Mouse (Mus musculus): Measurements from ENCODE around the gene Rbms2.

Rbms2 gene

DNA sequence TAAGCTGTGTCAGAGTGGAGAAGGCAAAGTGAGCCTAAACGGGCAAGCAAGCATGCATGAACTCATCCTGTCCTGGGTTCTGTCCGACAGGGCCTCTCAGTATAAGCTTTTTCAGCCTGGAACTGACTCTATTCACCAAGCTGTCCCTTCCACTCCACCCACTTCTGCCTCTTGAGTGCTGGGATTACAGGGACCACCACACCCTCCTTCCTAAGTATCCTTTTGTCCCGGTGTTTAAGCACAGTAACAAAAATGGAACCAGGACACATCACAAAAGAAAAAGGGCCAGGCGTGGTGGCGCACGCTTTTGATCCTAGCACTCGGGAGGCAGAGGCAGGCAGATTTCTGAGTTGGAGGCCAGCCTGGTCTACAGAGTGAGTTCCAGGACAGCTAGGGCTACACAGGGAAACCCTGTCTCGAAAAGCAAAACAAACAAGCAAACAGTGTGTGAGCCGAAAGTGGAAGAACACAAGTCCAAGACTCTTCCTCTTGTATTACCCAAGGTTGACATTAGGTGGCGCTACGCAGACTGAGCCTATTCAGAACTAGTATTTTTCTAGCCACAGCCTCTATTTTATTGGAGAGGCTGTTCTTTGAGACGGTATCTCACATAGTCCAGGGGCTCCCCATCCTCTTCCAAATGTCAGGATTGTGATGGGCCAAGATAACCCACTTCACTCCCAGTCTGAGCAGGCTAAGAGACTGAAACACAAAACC lies 39.7 kb downstream of the Rbms2 start:
- DNase-seq (ENCODE audit: low spot score): no peak

- no peak for DNase-seq (ENCODE audit: low spot score)
Measured at GRCm38 (mm10) chr10:128135374-128135773, 44.7 kb downstream of the Rbms2 start.

DNA sequence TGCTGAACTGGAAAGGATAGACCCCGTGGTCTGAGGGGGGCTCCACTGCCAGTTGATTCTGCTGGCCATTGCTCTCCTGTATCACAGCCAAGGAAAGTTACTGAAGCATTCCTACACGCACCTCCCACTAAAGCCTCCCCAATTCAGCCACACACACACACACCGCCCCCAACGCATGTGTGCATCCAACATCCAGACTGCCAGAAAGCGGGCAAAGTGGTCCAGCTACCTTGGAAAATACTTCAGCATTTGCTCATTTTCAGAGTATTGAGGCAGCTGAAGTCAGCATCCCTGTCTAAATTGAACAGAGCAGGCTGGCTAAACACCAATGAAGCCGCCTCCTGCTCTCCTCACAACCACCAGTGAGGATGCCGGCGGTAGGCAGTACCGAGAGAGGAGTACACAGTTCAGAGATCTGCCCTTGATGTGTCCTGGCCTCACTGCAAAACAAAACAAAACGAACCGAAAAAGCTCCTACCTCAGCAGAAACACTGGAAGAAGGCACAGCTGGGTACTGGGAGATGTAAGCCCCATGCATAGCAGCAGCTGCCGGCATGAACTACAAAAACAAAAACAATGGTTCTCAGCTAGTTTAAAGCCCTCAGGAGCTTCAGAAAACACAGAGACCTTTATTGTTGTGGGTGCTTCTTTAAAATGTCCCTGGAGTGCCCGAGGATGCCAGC lies 46.3 kb downstream of the Rbms2 start:
- DNase-seq (ENCODE audit: low spot score): peak; percentile 38

DNA sequence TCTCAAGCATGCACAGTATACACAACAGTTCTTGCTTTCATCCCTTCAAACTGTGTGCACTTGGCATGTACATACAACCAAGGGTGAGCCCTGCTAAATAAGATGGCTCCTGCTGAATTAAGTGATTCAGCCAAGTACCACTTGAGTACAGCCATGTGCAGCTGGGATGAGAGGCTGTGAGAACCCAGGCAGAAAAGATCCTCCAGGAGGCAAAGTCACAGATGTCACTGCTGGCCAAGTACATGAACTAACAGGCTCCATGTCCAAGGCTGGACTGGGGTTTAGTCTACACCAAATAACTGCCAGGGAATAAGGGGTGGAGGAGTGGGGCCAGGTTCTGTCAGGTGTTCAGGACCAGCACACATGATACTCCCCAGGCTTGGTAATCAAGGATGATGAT lies 48.3 kb downstream of the Rbms2 start:
- DNase-seq (ENCODE audit: low spot score): no peak

DNA sequence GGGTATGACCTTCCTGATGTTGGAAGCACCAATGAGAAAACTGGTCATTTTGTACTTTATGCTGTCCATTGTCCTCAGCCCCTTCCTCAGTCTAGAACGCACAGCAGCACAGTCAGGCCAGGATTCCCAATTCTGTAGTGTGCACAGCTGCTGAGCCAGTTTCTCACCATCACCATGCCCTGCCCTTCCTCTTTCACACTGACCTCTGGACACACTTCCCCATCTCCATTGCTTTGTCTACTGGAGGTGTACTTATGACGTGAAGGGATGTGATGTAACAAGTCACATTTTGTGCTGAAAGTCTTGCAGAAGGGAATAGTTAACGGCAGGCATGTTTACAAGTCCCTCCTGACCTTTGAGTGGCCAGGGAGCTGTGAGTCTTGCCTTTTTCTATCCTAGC lies 48.8 kb downstream of the Rbms2 start:
- DNase-seq (ENCODE audit: low spot score): no peak

- no peak for DNase-seq (ENCODE audit: low spot score)
Measured at GRCm38 (mm10) chr10:128128143-128128542, 52.0 kb downstream of the Rbms2 start.

DNA sequence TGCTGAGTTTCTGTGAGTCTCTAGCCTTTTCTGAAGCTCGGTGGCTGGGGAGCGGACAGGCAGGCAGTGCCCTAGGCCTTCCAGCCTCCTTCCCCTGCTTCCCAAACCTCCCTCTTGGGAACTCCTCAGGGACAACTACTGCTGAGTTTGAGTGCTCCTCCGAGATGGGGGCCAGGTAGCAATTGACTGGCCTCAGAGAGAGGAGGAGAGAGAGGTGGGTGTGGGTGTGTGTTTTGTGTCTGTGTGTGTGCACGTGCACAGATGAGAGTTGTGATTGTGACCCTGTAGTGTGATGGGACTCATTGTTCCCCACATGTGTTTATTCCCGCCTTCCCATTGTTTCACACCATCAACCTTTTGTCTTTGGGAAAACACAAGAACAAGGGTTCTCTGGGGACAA lies 52.6 kb downstream of the Rbms2 start:
- DNase-seq (ENCODE audit: low spot score): no peak

- DNase-seq (ENCODE audit: low spot score): no peak
Measured at GRCm38 (mm10) chr10:128125951-128126350, 54.1 kb downstream of the Rbms2 start.

DNA sequence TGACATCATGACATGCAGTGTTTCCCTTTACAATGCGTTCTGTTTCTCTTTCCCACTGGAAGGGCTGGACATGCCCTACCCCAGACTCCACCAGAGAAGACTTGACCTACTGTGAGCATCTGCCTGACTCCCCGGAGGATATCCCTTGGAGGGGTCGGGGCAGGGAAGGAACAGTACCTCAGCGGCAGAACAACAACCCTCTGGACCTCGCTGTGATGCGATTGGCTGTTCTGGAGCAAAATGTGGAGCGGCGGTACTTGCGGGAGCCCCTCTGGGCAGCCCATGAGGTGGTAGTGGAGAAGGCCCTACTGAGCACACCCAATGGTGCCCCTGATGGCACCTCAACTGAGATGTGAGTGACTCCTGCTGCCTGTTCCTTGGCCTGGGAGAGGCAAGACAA lies 55.3 kb downstream of the Rbms2 start:
- DNase-seq (ENCODE audit: low spot score): no peak

DNA sequence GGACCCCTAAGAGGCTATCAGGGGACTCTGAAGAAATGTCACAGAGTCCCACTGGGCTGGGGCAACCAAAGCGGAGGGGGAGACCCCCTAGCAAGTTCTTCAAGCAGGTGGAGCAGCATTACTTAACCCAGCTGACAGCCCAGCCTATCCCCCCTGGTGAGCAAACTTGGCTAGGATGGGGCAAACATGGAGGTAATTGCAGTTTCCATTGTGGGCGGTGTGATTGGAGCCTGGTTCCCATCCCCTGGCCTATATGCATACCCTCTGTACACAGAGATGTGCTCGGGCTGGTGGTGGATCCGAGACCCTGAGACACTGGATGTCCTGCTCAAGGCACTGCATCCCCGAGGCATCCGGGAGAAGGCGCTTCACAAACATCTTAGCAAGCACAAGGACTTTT lies 56.3 kb downstream of the Rbms2 start:
- no peak for DNase-seq (ENCODE audit: low spot score)

DNA sequence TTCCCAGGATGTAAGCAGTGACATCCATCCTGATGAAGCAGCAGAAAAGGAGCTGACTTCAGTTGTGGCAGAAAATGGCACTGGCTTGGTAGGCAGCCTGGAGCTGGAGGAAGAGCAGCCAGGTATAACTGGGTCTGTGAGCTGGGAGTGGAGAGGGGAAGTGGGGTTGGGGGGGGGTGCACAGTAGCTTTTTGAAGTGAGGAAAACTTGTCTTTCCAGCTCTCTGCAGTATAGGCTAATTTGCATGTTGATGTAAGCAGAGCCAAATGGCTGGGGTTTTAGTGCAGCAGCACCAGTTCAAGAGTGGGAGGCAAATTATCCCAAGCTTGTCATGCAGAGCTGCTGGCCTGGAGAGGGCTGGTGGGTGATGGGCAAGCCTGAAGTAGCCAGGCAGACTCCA lies 68.9 kb downstream of the Rbms2 start:
- no peak for DNase-seq (ENCODE audit: low spot score)

DNA sequence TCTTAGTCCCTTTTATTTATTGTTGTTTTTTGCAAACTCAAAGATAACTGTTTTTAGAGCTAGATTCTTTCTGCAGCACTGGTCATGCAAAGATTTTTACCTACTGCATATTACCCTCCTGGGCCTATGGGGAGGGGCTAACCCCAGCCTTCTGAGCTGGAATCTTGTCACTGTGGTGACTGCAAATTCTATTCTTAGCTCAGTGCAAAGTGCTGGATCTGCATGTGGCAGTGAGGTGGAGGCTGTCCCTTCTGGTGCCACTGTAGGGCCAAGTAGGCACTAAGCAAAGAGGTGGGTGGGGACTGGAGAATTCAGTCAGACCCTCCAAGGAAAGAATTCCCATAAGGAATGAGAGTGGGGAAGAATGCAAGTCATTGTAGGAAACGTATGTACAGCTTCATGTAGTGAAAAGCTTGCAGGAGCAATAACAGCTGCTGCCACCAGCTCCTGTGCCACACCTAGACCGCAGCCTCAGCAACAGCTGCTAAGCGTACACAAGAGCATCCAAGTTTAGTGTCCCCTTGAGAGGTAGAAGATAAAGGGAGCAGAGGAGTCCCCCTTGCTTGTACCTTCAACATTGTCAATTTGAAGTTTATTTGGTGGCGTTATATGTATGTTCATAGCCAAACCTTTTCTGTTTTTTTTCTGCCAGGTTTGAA lies 69.9 kb downstream of the Rbms2 start:
- DNase-seq (ENCODE audit: low spot score): no peak

- DNase-seq (ENCODE audit: low spot score): no peak
Measured at GRCm38 (mm10) chr10:128097587-128097971, 82.5 kb downstream of the Rbms2 start.

DNA sequence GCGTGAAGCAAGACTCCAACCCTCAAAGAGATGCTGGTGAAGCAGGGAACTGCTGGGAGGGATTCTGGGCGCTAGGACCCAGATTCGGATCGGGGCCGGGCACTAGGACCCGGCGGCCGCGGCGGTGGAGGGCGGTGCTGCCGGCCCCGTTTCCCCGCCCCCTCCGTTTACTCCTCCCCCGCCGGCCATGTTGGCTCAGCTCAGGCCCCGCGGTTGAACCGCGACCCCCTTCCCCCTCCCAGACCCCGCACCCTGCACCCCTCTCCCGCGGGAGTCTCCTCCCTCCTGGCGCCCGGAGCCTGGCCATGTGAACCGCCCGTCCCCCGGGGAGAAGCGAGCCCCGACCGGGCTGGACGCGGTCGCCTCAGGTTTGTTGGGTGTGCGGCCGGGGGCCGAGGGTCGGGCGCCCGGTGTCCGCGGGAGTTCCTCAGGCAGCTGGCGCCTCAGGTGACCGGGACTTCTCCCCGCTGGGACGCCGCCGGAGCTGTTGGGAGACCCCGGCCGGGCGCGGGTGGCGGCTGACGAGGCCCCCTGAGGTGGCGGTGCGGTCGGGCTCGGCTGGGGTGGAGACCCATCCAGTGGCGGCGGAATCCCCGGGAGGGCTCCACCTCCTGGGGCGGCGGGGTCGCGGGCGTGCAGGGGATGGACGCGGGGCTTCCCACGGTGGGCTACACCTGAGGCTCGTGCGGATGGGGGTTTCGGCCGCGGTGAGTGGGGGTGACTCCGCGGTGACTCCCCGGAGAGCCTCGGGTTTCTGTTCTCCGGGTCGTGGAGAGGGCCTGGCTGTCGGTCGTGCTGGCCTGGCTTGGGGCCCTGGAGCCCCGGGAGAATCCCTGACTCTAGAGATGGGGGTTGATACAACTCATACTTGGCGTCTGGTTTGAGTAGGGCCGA lies 83.2 kb downstream of the Rbms2 start:
- no peak for DNase-seq (ENCODE audit: low spot score)

GRCm38 (mm10) chr10:128096313-128096692 lies 83.8 kb downstream of the Rbms2 start:
- DNase-seq (ENCODE audit: low spot score): no peak

GRCm38 (mm10) chr10:128095003-128095636 lies 85.0 kb downstream of the Rbms2 start:
- no peak for DNase-seq (ENCODE audit: low spot score)

GRCm38 (mm10) chr10:128094340-128094968 lies 85.6 kb downstream of the Rbms2 start:
- no peak for DNase-seq (ENCODE audit: low spot score)

- DNase-seq (ENCODE audit: low spot score): no peak
Measured at GRCm38 (mm10) chr10:128093496-128094294, 86.4 kb downstream of the Rbms2 start.

- DNase-seq (ENCODE audit: low spot score): no peak
Measured at GRCm38 (mm10) chr10:128092506-128093495, 87.3 kb downstream of the Rbms2 start.
